Mouse (Mus musculus) cerebellum, postnatal 4 days (tissue): ENCODE measurements around the gene Myom1.
"Not testable (repeated sequence)": the region's sequence is repeated elsewhere in the genome, so short reads cannot be mapped to it uniquely, and the experiment has no call there.

ENCODE experiments used
- DNase-seq, 2 experiments: peaks; one replicate each; pipeline ENCODE4 v3.0.0; 2022; ENCODE audit warnings: low spot score in 2 of 2, mixed read lengths in 1 of 2

Myom1 gene

GRCm38 (mm10) chr17:71002081-71002743 lies at the start of gene Myom1:
Gene Myom1 (plus strand): TSS chr17:71002633.
- DNase-seq = peak; percentile 96 to 98

- peak; percentile 88 for DNase-seq
Measured at GRCm38 (mm10) chr17:70963546-70963945, 38.9 kb upstream of the Myom1 start.

- DNase-seq = no peak
Measured at GRCm38 (mm10) chr17:70965281-70965680, 37.2 kb upstream of the Myom1 start.

GRCm38 (mm10) chr17:70966126-70966525 lies 36.3 kb upstream of the Myom1 start:
- no peak for DNase-seq

GRCm38 (mm10) chr17:70967191-70967590 lies 35.2 kb upstream of the Myom1 start:
- no peak for DNase-seq

GRCm38 (mm10) chr17:70967646-70968045 lies 34.8 kb upstream of the Myom1 start:
- DNase-seq = no peak

GRCm38 (mm10) chr17:70968606-70969191 lies 33.7 kb upstream of the Myom1 start:
- no peak for DNase-seq

- no peak for DNase-seq
Measured at GRCm38 (mm10) chr17:70971206-70971605, 31.2 kb upstream of the Myom1 start.

- no peak for DNase-seq
Measured at GRCm38 (mm10) chr17:70973398-70973797, 29.0 kb upstream of the Myom1 start.

- DNase-seq = not testable (repeated sequence)
Measured at GRCm38 (mm10) chr17:70974065-70974464, 28.4 kb upstream of the Myom1 start.

GRCm38 (mm10) chr17:70977799-70978198 lies 24.6 kb upstream of the Myom1 start:
- no peak for DNase-seq

GRCm38 (mm10) chr17:70979345-70980223 lies 22.8 kb upstream of the Myom1 start:
- DNase-seq = no peak

GRCm38 (mm10) chr17:70985501-70986354 lies 16.7 kb upstream of the Myom1 start:
- no peak for DNase-seq

GRCm38 (mm10) chr17:70986355-70986740 lies 16.1 kb upstream of the Myom1 start:
- DNase-seq = no peak

- DNase-seq = no peak
Measured at GRCm38 (mm10) chr17:70986831-70987660, 15.4 kb upstream of the Myom1 start.

GRCm38 (mm10) chr17:70988337-70988767 lies 14.1 kb upstream of the Myom1 start:
- DNase-seq = no peak

- DNase-seq = no peak
Measured at GRCm38 (mm10) chr17:70989430-70989829, 13.0 kb upstream of the Myom1 start.

- no peak for DNase-seq
Measured at GRCm38 (mm10) chr17:70989991-70990390, 12.4 kb upstream of the Myom1 start.

GRCm38 (mm10) chr17:70990403-70991303 lies 11.8 kb upstream of the Myom1 start:
- peak; percentile 65 to 76 for DNase-seq
